Mouse (Mus musculus) adrenal gland, postnatal 4 days (tissue): Measurements from ENCODE around the gene Exosc3. TPM values are rescaled to one million over a fixed set of nuclear protein-coding genes. Genes with fewer than 3 reads are reported as not detected.
A peak's percentile ranks its signal among the peaks of the same experiment; 100 is the strongest.

Experiments used
- DNase-seq, 2 experiments: peaks; one replicate each; pipeline ENCODE4 v3.0.0; 2021 to 2022; ENCODE audit warnings: low spot score in 2 of 2, mixed read lengths in 2 of 2
- total RNA-seq, 2 experiments: library from RNA; stranded (reverse); gene quantifications; 2 replicates each; pipeline ENCODE4 v1.2.3; 2021

Gene Exosc3
- total RNA-seq, 2 experiments from 2014 or later: 30.7 to 33.6 TPM

DNA sequence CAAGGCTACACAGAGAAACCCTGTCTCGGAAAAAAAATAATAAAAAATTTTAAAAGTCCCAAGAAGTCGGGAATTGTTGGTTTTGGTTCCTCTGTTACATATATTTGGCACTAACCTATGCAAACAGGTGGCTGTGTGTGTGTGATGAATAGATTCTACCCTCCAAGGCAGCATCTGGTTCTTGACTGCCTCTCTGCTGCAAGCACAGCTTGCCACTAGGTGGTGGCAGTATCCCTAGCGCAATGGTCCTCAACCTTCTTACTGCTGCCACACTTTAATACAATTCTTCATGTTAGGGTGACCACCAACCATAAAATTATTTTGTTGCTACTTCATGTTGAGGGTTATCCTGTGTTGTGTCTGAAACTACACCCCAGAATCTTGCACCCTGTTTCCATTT is 56.2 kb downstream of the Exosc3 start:
- no peak for DNase-seq

DNA sequence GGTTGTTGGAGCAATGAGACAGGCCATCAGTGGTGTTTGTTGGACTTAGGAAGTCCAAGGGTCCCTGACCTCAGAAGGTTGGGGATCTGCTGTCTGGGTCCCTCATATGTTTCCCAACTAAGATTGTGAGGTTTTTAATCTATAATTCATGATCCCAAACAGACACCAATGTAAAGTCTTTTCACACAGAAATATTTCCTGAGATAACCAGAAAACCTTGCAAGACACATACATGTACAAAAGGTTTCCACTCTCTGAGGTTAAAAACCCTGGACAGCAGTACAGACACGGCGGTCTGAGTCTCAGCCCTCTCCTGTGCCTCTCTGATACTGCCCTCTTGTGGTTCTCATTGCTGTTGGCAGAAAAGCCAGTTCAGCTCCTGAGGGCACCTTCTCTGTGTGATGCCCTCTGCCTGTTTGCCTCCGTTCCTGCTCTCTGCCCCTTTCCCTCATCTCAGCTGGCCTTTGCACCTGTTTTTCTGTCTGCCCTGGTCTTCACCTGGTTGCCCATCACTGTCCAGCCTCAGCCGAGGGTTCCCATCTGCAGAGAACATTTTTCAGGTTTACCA is 62.5 kb downstream of the Exosc3 start:
- peak in 1 of 2 experiments; percentile 37 for DNase-seq

GRCm38 (mm10) chr4:45279292-45279691 is 63.2 kb downstream of the Exosc3 start:
- no peak for DNase-seq

DNA sequence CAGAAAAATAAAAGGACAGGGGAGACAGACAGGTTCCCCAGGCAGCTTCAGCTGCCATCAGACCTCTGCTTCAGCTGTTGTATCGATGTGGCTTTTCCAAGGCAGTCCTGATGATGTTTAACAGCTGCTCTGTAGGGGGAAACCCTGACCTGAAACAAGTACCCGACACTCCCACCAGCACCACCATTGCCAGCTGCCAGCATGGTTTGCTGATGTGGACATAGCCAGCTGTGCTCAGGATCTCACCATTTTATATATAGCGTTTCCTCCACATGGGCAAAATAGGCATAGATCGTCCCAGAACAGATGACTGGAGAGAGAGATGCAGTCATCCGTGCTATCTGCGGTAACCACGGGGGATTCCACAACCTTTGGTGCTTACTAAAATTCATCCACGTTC is 66.8 kb downstream of the Exosc3 start:
- no peak for DNase-seq

GRCm38 (mm10) chr4:45271041-45271452 is 71.5 kb downstream of the Exosc3 start:
- DNase-seq: no peak

DNA sequence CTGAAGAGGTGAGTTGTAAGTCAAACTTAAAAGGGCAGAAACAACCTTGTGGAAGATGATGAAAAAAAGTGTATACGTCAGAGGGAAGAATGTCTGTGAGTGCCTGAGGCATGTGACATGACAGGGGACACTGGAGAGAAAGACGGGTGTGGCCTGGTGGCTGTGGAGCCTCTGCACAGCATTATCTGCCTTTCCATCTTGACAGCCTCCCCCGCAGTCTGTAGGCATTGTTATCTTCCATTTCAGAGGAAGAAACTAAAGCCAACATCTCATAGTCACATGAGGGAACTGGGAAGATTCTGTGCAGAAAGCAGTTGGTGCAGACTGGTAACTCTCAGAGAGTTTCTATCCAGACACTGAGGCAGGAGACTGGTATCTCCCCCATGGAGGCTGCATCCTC is 74.6 kb downstream of the Exosc3 start:
- DNase-seq: no peak

Other genes with a start within 250 kb of the Exosc3 start
- 100 to 1,000 TPM; 106 to 109 TPM for gene Tomm5, start 234.6 kb downstream of the Exosc3 start, total RNA-seq
- gene Frmpd1, start 157.9 kb downstream of the Exosc3 start, total RNA-seq: 10 to 100 TPM in 1 of 2 experiments, 1 to 10 TPM in 1; 8.2 to 10.3 TPM
- 10 to 100 TPM; 11.7 to 12.6 TPM for gene Trmt10b, start 45.6 kb downstream of the Exosc3 start, total RNA-seq
- 10 to 100 TPM; 30.2 to 35.2 TPM for gene Dcaf10, start 631 bp downstream of the Exosc3 start, total RNA-seq
- 100 to 1,000 TPM; 242 to 245 TPM for gene Slc25a51, start 66.0 kb upstream of the Exosc3 start, total RNA-seq
- 10 to 100 TPM; 52.3 to 55.3 TPM for gene Shb, start 189.7 kb upstream of the Exosc3 start, total RNA-seq